Mouse (Mus musculus) frontal cortex, postnatal 36 days (tissue): ENCODE results near the gene Kbtbd12.

Source experiments
- DNase-seq, 2 experiments: peaks; one replicate each; pipeline ENCODE4 v3.0.0; 2022; ENCODE audit warnings: low spot score in 2 of 2

Gene Kbtbd12

GRCm38 (mm10) chr6:88626912-88627311 lies 10.8 kb downstream of the Kbtbd12 start:
- DNase-seq, result no peak

GRCm38 (mm10) chr6:88626462-88626861 lies 11.3 kb downstream of the Kbtbd12 start:
- no peak for DNase-seq

- DNase-seq, result peak in 1 of 2 experiments; percentile 25
Observed at GRCm38 (mm10) chr6:88621816-88622481, 15.8 kb downstream of the Kbtbd12 start.

- DNase-seq, result no peak
Observed at GRCm38 (mm10) chr6:88619542-88619941, 18.2 kb downstream of the Kbtbd12 start.

GRCm38 (mm10) chr6:88615352-88615751 lies 22.4 kb downstream of the Kbtbd12 start:
- peak in 1 of 2 experiments; percentile 25 for DNase-seq

GRCm38 (mm10) chr6:88606417-88606816 lies 31.3 kb downstream of the Kbtbd12 start:
- DNase-seq, result peak in 1 of 2 experiments; percentile 6

GRCm38 (mm10) chr6:88605715-88606114 lies 32.0 kb downstream of the Kbtbd12 start:
- DNase-seq, result no peak

GRCm38 (mm10) chr6:88605235-88605634 lies 32.5 kb downstream of the Kbtbd12 start:
- DNase-seq, result peak in 1 of 2 experiments; percentile 16

GRCm38 (mm10) chr6:88596108-88596507 lies 41.6 kb downstream of the Kbtbd12 start:
- no peak for DNase-seq

GRCm38 (mm10) chr6:88592367-88592766 lies 45.4 kb downstream of the Kbtbd12 start:
- DNase-seq, result no peak

GRCm38 (mm10) chr6:88590231-88590630 lies 47.5 kb downstream of the Kbtbd12 start:
- DNase-seq, result no peak

- peak in 1 of 2 experiments; percentile 47 for DNase-seq
Observed at GRCm38 (mm10) chr6:88589517-88589916, 48.2 kb downstream of the Kbtbd12 start.

GRCm38 (mm10) chr6:88588581-88589256 lies 49.0 kb downstream of the Kbtbd12 start:
- no peak for DNase-seq

GRCm38 (mm10) chr6:88587091-88587490 lies 50.7 kb downstream of the Kbtbd12 start:
- no peak for DNase-seq

- no peak for DNase-seq
Observed at GRCm38 (mm10) chr6:88583950-88584349, 53.8 kb downstream of the Kbtbd12 start.

GRCm38 (mm10) chr6:88576495-88576894 lies 61.3 kb downstream of the Kbtbd12 start:
- DNase-seq, result peak; percentile 58 to 79

- no peak for DNase-seq
Observed at GRCm38 (mm10) chr6:88566676-88567075, 71.1 kb downstream of the Kbtbd12 start.

- peak in 1 of 2 experiments; percentile 31 for DNase-seq
Observed at GRCm38 (mm10) chr6:88565033-88565432, 72.7 kb downstream of the Kbtbd12 start.

- DNase-seq, result no peak
Observed at GRCm38 (mm10) chr6:88560156-88560555, 77.6 kb downstream of the Kbtbd12 start.

GRCm38 (mm10) chr6:88559688-88560087 lies 78.1 kb downstream of the Kbtbd12 start:
- no peak for DNase-seq

GRCm38 (mm10) chr6:88558076-88558475 lies 79.7 kb downstream of the Kbtbd12 start:
- peak in 1 of 2 experiments; percentile 38 for DNase-seq

- DNase-seq, result no peak
Observed at GRCm38 (mm10) chr6:88557548-88557947, 80.2 kb downstream of the Kbtbd12 start.

GRCm38 (mm10) chr6:88549916-88550315 lies 87.8 kb downstream of the Kbtbd12 start:
- no peak for DNase-seq
